Mouse (Mus musculus) kidney, adult 2 months (tissue): ENCODE data around the gene Ppm1l.

Source experiments
- CTCF ChIP-seq: fragments of 200-500 bp; conservative IDR thresholded peaks from 2 replicates; pipeline ENCODE4 v1.5.1; 2011; ENCODE audit warnings: low read depth, mild to moderate bottlenecking, control low read depth, low read length, moderate library complexity, mixed read lengths; ENCODE audit not compliant: insufficient read depth, insufficient read length
- POLR2A ChIP-seq: fragments of 200-500 bp; IDR thresholded peaks from one replicate; pipeline ENCODE4 v1.6.1; 2011; ENCODE audit warnings: low read depth, low read length, control low read depth

- TF ChIP-seq CTCF (no peak), POLR2A (no peak)
Observed at GRCm38 (mm10) chr3:69340486-69340885, 23.8 kb downstream of the Ppm1l start.
